25 mouse cellular contexts compared by ENCODE assay signal in genomic region chr4:128894112-128894511, GRCm38 (mm10).
"Had no signal": no experiment of that assay in that cellular context is flagged by ENCODE, and none has a peak within 500 bp of the region (broad histone marks: within the 10 kb centered on the region; RNA-seq: fewer than 3 reads in every experiment).

No protein-coding gene starts in this region.

- H3K27ac ChIP-seq: heart, adult 2 months; heart, embryonic 13.5 days; heart, embryonic 15.5 days; hindbrain, embryonic 13.5 days; hindbrain, embryonic 15.5 days; hindbrain, postnatal 0 days; layer of hippocampus, adult 2 months; limb, embryonic 13.5 days; limb, embryonic 15.5 days; liver, embryonic 12.5 days; liver, embryonic 14.5 days had no signal

- DNase-seq: gastrocnemius, postnatal 14 days; gastrocnemius, postnatal 36 days; heart, adult 11 months; heart, adult 2 months; heart, postnatal 14 days; heart, postnatal 36 days; kidney, adult 18-20 months; kidney, adult 8-10 months; kidney, postnatal 10 days; kidney, postnatal 25 days; kidney, postnatal 4 days; left cerebral cortex, postnatal 4 days; lung, adult 18-20 months had no signal

- H3K9ac ChIP-seq: heart, embryonic 13.5 days; heart, embryonic 15.5 days; hindbrain, embryonic 13.5 days; hindbrain, embryonic 15.5 days; limb, embryonic 13.5 days; limb, embryonic 15.5 days; liver, embryonic 12.5 days; liver, embryonic 14.5 days had no signal

- H3K27me3 ChIP-seq: heart, embryonic 13.5 days; heart, embryonic 15.5 days; hindbrain, embryonic 15.5 days; limb, embryonic 13.5 days; limb, embryonic 15.5 days had no signal

- H3K4me3 ChIP-seq: heart, adult 2 months; heart, embryonic 13.5 days; heart, embryonic 15.5 days; hindbrain, embryonic 13.5 days; hindbrain, embryonic 15.5 days; layer of hippocampus, adult 2 months; limb, embryonic 13.5 days; limb, embryonic 15.5 days; liver, embryonic 12.5 days had no signal

- ATAC-seq: hindbrain, postnatal 0 days; intestine, postnatal 0 days; liver, embryonic 12.5 days had no signal

- H3K4me2 ChIP-seq: heart, embryonic 11.5 days; heart, embryonic 13.5 days; heart, embryonic 15.5 days; hindbrain, embryonic 13.5 days; hindbrain, embryonic 15.5 days; limb, embryonic 13.5 days; limb, embryonic 15.5 days; liver, embryonic 12.5 days had no signal

- H3K36me3 ChIP-seq: heart, embryonic 13.5 days; heart, embryonic 15.5 days; hindbrain, embryonic 15.5 days; limb, embryonic 15.5 days; liver, embryonic 12.5 days had no signal

- H3K9me3 ChIP-seq: heart, embryonic 13.5 days; heart, embryonic 15.5 days; hindbrain, embryonic 13.5 days; hindbrain, embryonic 15.5 days; limb, embryonic 13.5 days; limb, embryonic 15.5 days; liver, embryonic 12.5 days had no signal
